Mouse (Mus musculus): Measurements from ENCODE around the gene B230118H07Rik. TPM values are rescaled to one million over a fixed set of nuclear protein-coding genes. Genes with fewer than 3 reads are reported as not detected.

Gene B230118H07Rik
- total RNA-seq, 2 experiments from 2014 or later: 28.6 to 30.2 TPM

DNA sequence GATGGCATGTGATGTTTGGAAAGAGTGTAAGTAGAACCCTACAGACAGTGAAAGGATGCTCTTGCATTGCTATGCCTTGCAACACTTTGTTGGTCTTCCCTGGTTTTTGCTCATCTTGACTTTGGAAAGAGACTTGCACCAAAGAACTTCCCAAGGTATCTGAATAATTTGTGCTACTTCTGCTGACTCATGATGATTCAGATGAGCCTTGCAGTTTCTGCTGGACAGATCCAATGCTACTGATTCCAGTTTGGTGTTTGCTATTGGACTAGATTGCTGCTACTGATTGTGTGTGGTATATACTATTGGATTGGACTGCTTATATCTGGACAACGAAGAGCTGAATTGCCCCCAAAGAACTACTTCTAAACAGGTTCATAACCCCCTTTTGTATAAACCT lies 46.2 kb downstream of the B230118H07Rik start:
- Histone ChIP-seq H3K4me3 (no peak overlapping the region), H3K27ac (no peak overlapping the region)
- no peak for TF ChIP-seq CTCF (IDR thresholded peaks at IDR 0.05)
- intact Hi-C loops (cut with DNase I): no loop called here
- no peak for DNase-seq (ENCODE audit: extremely low spot score in 1 of 2, low spot score in 2 of 2)

DNA sequence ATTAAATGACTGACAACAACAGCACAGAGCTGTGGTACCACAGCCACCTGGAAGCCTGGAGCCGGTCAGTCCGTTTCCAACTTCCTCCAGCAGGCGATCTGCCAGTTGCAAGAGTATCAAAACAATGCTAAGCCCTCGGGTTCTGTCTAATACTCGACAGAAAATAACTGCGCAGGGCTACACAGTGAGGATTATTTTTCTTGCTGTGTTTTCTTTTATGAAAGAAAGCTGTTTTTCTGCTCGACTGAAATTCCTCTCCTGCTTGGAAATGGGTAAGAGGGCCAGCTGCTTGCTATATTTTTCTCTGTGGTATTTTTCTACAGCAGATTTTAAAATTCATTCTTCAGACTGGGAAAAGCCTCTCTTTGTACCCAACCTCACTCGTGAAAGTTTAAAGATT lies 48.6 kb downstream of the B230118H07Rik start:
- peak; percentile 36 for TF ChIP-seq CTCF (IDR thresholded peaks at IDR 0.05)
- DNase-seq (ENCODE audit: extremely low spot score in 1 of 2, low spot score in 2 of 2): peak; percentile 19 to 29
- intact Hi-C loops (cut with DNase I): no loop called here
- Histone ChIP-seq H3K27ac (peak overlapping the region; percentile 83), H3K4me3 (no peak overlapping the region; the same call in 1 of the 2 replicates)

DNA sequence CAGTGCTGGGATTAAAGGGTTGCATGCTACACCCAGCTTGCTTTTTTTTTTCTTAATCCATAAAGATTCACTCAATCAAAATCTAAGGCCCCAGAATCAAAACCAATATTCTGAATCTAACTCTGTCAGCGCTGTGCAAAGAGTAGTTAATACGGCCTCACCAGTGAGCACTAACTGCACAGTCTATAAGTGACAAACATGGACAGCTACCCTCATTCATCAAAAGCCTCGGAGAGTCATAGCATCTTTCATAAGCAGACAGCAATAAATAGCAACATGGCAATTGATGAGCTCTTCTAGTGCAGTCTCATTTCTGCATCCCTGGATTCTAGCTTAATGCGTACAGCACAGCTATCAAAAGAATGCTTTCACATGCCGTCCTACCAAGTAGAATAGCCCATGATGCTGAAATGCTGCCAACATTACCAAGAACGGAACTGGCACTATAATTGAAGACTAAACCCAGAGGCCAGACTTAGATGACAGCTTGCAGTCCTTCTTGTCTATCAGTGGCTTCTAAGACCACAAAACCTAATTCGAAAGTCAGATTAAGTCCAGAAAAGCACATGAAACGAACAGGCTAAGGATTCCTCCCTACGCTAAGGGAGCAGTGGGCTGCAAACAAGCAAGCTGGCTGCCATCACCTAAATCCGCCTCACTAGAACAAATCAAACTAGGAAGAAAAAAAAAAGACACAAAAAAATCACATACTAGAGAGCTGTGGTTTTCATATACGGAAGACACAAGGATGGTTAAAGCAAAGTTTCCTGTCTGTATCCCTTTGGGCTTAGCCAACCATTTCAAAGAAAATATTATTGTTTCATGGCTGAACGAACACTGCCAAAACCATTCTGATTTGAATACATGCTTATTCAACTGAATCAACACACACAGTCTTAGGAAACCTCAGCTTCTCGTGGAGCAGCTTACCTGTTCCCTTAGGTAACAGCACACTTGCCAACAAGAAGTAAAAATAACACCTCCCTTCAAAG lies 50.8 kb downstream of the B230118H07Rik start:
- Histone ChIP-seq H3K4me3 (0 out of 2 replicates have a peak overlapping the region, but pooled peaks have one; percentile 13), H3K27ac (peak overlapping the region; percentile 54)
- intact Hi-C loops (cut with DNase I): loop anchor here (2.0 kb wide), 1 partner anchor 54 kb away; no protein-coding TSS in a partner anchor
- DNase-seq (ENCODE audit: extremely low spot score in 1 of 2, low spot score in 2 of 2): no peak
- no peak for TF ChIP-seq CTCF (IDR thresholded peaks at IDR 0.05)

DNA sequence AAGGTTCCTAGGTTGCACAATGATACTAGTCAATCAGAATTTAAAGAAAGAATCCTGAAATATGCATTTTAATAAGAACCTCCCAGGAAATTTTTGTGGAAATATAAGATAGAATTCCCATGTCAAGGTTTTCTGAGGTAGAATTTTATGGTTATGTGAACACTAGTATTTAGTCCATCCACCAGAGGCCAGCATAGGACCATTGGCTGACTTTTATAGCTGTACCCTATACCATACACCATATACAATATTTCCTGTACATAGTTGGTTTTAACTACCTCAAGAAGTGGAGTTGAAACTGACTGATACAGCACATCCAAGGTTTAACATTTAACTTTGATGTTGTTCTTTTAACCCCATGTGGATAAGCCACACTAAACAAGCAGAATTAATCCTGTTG lies 52.1 kb downstream of the B230118H07Rik start:
- peak; percentile 48 for TF ChIP-seq CTCF (IDR thresholded peaks at IDR 0.05)
- intact Hi-C loops (cut with DNase I): no loop called here
- H3K4me3 ChIP-seq: no peak overlapping the region
- no peak overlapping the region for H3K27ac ChIP-seq
- DNase-seq (ENCODE audit: extremely low spot score in 1 of 2, low spot score in 2 of 2): no peak

DNA sequence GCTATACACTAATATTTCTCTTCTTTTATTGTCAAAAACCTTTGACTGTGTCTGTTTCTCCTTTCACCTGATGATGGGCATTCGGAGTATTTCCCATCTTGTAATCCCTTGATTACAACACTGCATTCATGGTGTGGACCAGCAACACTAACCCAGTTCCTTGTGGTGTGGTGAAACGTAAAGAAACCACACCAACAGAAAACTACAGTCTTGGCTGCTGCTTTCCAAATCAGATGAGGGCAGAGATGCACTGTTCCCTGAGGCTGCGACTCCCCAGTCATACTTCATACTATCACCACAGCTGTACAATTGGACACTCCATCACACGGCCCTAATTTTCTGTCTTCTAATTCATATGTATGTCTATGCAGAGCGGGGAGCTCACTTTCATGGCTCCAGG lies 54.7 kb downstream of the B230118H07Rik start:
- Histone ChIP-seq H3K4me3 (no peak overlapping the region), H3K27ac (no peak overlapping the region)
- no peak for DNase-seq (ENCODE audit: extremely low spot score in 1 of 2, low spot score in 2 of 2)
- intact Hi-C loops (cut with DNase I): no loop called here
- TF ChIP-seq CTCF (IDR thresholded peaks at IDR 0.05): no peak

DNA sequence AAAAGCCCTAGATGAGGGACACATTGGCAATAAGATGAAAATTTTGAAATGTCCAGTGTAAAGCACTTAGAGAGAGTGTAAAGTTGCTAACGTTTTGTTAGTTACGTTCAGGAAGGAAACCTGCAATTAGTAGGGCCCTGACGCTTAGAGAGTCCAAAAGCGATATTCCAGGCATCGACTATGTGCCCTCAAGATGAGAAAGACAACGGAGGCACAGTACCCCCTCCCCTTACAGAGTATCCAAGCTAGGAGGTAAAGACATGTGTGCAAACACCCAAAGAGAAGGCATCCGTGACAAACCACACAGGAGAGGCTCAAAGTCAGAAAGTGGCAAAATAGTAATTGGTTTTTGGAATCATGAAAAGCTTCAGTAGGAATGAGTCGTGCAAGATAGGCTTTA lies 56.4 kb downstream of the B230118H07Rik start:
- intact Hi-C loops (cut with DNase I): no loop called here
- DNase-seq (ENCODE audit: extremely low spot score in 1 of 2, low spot score in 2 of 2): no peak
- TF ChIP-seq CTCF (IDR thresholded peaks at IDR 0.05): no peak
- no peak overlapping the region for H3K27ac ChIP-seq
- no peak overlapping the region for H3K4me3 ChIP-seq

DNA sequence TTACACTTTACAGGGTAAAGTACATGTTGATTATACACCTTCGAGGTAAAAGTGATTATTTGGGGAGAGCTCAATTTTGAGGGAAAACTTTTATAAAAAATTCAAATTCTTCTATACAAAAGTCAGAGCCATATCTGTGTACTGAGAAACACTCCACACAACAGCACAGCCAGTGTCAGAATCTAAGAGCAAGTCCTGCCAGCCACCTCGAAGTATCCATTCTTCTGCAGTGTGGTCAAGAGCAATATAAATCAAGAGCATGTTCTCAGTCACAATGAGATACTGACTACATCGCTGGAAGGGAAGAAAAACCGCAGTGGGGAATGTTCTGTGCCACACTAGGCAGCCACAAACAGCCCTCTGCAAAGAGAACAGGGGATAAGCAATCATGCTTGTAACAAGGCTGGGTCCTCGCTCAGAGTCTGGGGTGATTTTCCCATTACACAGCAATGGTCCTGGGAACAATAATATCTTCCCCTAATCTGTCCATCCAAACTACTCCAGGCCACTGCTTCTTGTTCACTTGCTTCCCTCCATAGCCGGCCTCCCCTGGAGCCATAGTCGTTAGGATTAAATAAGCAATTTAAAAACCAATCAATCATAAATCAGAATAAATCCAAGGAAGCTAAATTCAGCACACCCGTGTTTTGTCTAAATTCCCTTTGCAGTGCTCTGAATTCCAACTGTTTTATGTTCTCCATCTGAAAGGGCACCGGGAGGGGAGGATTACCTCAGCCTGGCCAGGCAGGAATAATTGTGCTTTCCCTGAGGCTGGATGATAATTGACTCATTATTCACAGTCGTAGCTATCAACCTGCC lies 57.1 kb downstream of the B230118H07Rik start:
- H3K4me3 ChIP-seq: no peak overlapping the region
- TF ChIP-seq CTCF (IDR thresholded peaks at IDR 0.05): no peak
- DNase-seq (ENCODE audit: extremely low spot score in 1 of 2, low spot score in 2 of 2): no peak
- intact Hi-C loops (cut with DNase I): no loop called here
- no peak overlapping the region for H3K27ac ChIP-seq

DNA sequence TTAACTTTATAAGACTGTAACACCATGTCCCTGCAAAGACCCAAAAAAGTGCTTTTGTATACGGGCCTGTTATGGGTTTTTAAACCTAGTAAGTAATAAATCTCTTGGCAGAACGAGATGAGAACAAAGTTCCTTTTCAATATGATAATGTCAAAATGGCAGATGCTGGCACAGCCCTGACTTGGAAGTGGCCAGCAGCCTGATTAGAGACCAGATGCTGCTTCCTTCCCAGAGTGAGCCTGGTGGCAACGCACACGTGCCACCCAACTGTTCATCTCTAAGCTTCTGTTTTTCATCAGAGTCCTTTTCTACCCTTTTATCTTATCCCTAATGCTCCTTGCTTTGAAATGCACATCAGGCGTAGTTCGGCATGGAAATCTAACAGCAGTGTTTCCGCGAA lies 58.0 kb downstream of the B230118H07Rik start:
- DNase-seq (ENCODE audit: extremely low spot score in 1 of 2, low spot score in 2 of 2): no peak
- H3K27ac ChIP-seq: no peak overlapping the region
- intact Hi-C loops (cut with DNase I): no loop called here
- H3K4me3 ChIP-seq: no peak overlapping the region
- no peak for TF ChIP-seq CTCF (IDR thresholded peaks at IDR 0.05)

DNA sequence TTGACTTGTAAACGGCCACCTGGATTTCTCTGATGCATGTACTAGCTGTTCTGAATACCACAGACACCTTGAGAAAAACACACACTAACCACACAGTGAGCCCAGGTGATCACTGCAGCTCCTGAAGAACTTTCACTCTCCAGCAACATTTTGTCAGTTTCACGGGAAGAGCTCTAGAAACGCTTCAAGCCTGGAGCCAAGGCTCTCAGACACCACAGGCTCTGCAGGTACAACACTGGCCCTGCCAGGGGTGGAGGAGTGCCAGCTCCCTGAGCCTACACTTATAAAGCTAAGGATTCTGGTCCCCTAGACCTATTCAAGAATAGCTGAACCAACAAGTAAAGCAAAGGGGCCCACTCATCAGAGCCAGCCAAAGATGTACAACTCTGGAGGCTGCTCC lies 67.9 kb downstream of the B230118H07Rik start:
- Histone ChIP-seq H3K4me3 (no peak overlapping the region), H3K27ac (no peak overlapping the region)
- no peak for TF ChIP-seq CTCF (IDR thresholded peaks at IDR 0.05)
- DNase-seq (ENCODE audit: extremely low spot score in 1 of 2, low spot score in 2 of 2): no peak
- intact Hi-C loops (cut with DNase I): no loop called here

DNA sequence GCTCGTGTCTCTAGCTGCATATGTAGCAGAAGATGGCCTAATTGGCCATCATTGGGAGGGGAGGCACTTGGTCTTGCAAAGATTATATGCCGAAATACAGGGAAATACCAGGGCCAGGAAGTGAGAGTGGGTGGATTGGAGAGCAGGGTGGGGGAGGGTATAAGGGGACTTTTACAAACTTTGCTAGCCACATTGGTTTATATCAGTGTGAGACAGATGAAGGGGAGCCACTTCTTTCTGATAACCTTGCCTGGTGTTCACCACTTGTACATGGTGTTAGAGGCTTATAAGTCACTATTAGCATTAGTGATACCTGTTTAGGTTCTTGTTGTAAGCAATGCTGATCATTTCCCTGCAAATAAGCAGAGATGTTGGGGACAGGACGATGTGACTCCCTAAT lies 68.4 kb downstream of the B230118H07Rik start:
- Histone ChIP-seq H3K4me3 (no peak overlapping the region), H3K27ac (no peak overlapping the region)
- no peak for TF ChIP-seq CTCF (IDR thresholded peaks at IDR 0.05)
- DNase-seq (ENCODE audit: extremely low spot score in 1 of 2, low spot score in 2 of 2): no peak
- intact Hi-C loops (cut with DNase I): no loop called here

DNA sequence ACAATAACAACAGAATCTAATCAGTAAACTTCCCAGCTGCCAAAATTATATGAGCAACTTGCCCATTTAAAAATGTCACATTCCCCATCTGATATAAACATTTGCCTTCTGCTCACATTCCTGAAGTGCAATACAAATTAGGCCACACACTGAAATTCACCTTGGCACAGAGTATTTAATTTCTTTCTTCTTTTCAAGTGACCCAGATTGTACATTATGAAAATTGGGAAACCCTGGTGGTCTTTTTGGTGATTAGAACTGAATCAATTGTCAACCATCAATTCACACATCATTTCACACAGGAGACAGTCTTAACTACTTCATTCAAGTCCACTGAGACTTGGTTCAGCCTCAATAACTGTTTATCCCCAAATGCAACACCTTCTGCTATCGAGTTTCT lies 68.9 kb downstream of the B230118H07Rik start:
- intact Hi-C loops (cut with DNase I): no loop called here
- TF ChIP-seq CTCF (IDR thresholded peaks at IDR 0.05): no peak
- no peak for DNase-seq (ENCODE audit: extremely low spot score in 1 of 2, low spot score in 2 of 2)
- Histone ChIP-seq H3K4me3 (no peak overlapping the region), H3K27ac (no peak overlapping the region)

DNA sequence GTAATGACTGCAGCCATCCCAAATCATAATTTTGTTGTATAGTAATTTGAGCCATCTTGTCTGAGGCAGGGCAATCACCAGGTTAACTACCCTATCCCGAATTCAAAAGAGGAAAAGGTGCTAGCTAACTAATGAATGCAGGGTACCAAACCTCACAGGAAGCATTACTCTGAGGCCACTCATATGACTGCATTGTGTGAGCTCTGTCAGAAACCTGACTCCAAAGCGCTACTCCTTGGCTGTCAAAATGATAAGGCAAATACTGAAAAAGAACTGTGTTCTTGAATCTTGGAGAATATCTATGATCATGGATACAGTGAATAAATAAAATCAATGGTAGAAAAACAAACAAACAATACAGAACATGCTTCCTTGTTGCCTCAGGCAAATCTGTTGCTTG lies 69.3 kb downstream of the B230118H07Rik start:
- no peak for TF ChIP-seq CTCF (IDR thresholded peaks at IDR 0.05)
- intact Hi-C loops (cut with DNase I): no loop called here
- H3K4me3 ChIP-seq: no peak overlapping the region
- H3K27ac ChIP-seq: no peak overlapping the region
- DNase-seq (ENCODE audit: extremely low spot score in 1 of 2, low spot score in 2 of 2): no peak

Measured in left cerebral cortex, adult 2 months (tissue).